Mouse (Mus musculus) cerebellum, adult 2 months (tissue): ENCODE measurements at regions not wholly inside any gene's neighbourhood (a gene's known extent, or its start where the extent isn't known, plus 50 kb on each side); places are given as distances from the start of the nearest gene placed in this dataset.

ENCODE experiments used
- CTCF ChIP-seq: fragments of 200-500 bp; IDR thresholded peaks from 2 replicates; pipeline ENCODE4 v1.5.1; 2011; ENCODE audit warnings: low read depth, mild to moderate bottlenecking, control low read depth, low read length, moderate library complexity, borderline replicate concordance; ENCODE audit not compliant: insufficient read depth
- POLR2A ChIP-seq: fragments of 200-500 bp; IDR thresholded peaks from 2 replicates; pipeline ENCODE4 v1.6.1; 2011; ENCODE audit warnings: low read length, control low read depth, borderline replicate concordance; ENCODE audit not compliant: insufficient read depth

DNA sequence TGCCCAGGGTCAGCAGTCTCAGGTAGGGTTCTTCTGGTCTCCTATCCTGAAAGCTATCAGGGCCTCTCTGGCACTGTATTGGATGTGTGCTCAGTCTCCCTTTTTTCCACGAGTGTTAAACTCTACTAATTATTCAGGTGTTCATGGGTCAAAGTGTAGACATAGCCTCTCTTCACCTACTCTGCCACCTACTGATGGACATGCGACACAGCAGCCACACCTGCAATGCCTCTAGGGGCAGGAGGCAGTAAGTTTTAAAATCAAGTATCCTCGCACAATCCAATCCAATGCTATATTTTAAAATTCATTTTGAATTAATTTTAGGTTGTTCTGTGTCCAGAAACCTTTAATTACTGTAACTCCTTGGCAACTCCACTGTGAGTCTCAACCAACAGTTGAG is 145.6 kb downstream of the Ptbp2 start:
- TF ChIP-seq CTCF (peak; percentile 16; the same call in 1 of the 2 replicates), POLR2A (no peak)
